Mouse (Mus musculus) MEL (cell line): ENCODE data around the gene Map2k1. TPM values are rescaled to one million over a fixed set of nuclear protein-coding genes. Genes with fewer than 3 reads are reported as not detected.

Experiments used
- DNase-seq: peaks from one replicate; pipeline ENCODE4 v3.0.0; 2011; ENCODE audit warnings: low read depth, low spot score
- H3K27ac ChIP-seq: 2 replicates; pipeline ENCODE4 v1.5.1; 2012; ENCODE audit warnings: low read depth, mild to moderate bottlenecking, control low read depth, low read length, moderate library complexity; ENCODE audit not compliant: control insufficient read depth
- H3K27me3 ChIP-seq, 2 experiments: fragments of 150-350 bp in 1 of 2; sonication (generic) in 1 of 2; 2 replicates each; pipeline ENCODE4 v1.6.1; 2012; ENCODE audit warnings: low read length in 2 of 2, mild to moderate bottlenecking in 2 of 2, improper control_type of control experiment in 1 of 2, moderate library complexity in 1 of 2; ENCODE audit not compliant: insufficient read depth in 2 of 2, control insufficient read depth in 1 of 2
- H3K36me3 ChIP-seq, 2 experiments: 2 replicates each; pipeline ENCODE4 v1.6.1; 2012 to 2014; ENCODE audit warnings: low read length in 2 of 2, improper control_type of control experiment in 1 of 2, inconsistent platforms in 1 of 2, mild to moderate bottlenecking in 1 of 2; ENCODE audit not compliant: insufficient read depth in 2 of 2, control insufficient read depth in 1 of 2
- H3K4me1 ChIP-seq, 2 experiments: fragments of 150-350 bp in 1 of 2; sonication (generic) in 1 of 2; 2 replicates each; pipeline ENCODE4 v1.6.1; 2012; ENCODE audit warnings: low read length in 2 of 2, improper control_type of control experiment in 1 of 2, mild to moderate bottlenecking in 1 of 2; ENCODE audit not compliant: insufficient read depth in 2 of 2, control insufficient read depth in 1 of 2
- H3K4me3 ChIP-seq, 2 experiments: fragments of 150-350 bp in 1 of 2; sonication (generic) in 1 of 2; 2 replicates each; pipeline ENCODE4 v1.5.1; 2012; ENCODE audit warnings: low read depth in 2 of 2, low read length in 2 of 2, mild to moderate bottlenecking in 2 of 2, moderate library complexity in 2 of 2, control low read depth in 1 of 2, improper control_type of control experiment in 1 of 2; ENCODE audit not compliant: control insufficient read depth in 1 of 2, insufficient read depth in 1 of 2
- H3K79me2 ChIP-seq: 2 replicates; pipeline ENCODE4 v1.6.1; 2012; ENCODE audit warnings: mild to moderate bottlenecking, low read length, moderate library complexity; ENCODE audit not compliant: control insufficient read depth, poor library complexity, insufficient read depth
- H3K9ac ChIP-seq: 2 replicates; pipeline ENCODE4 v1.6.1; 2012; ENCODE audit warnings: low read depth, mild to moderate bottlenecking, control low read depth, low read length, moderate library complexity; ENCODE audit not compliant: control insufficient read depth, poor library complexity, severe bottlenecking
- H3K9me3 ChIP-seq: fragments of 150-350 bp; sonication (generic); replicated peaks from 2 replicates; pipeline ENCODE4 v1.6.1; 2012; ENCODE audit warnings: mild to moderate bottlenecking, low read length, improper control_type of control experiment, moderate library complexity; ENCODE audit not compliant: insufficient read depth
- BHLHE40 ChIP-seq: IDR thresholded peaks from 2 replicates; pipeline ENCODE4 v1.6.1; 2012; ENCODE audit warnings: low read depth, mild to moderate bottlenecking, inconsistent platforms, low read length, improper control_type of control experiment, borderline replicate concordance
- CHD1 ChIP-seq: IDR thresholded peaks from 2 replicates; pipeline ENCODE4 v1.6.1; 2012; ENCODE audit warnings: low read depth, mild to moderate bottlenecking, inconsistent platforms, low read length, improper control_type of control experiment
- CHD2 ChIP-seq: IDR thresholded peaks from 2 replicates; pipeline ENCODE4 v1.6.1; 2011; ENCODE audit warnings: low read length, improper control_type of control experiment
- ELF1 ChIP-seq: IDR thresholded peaks from 2 replicates; pipeline ENCODE4 v1.6.1; 2014; ENCODE audit warnings: low read depth, mild to moderate bottlenecking, inconsistent platforms, low read length, improper control_type of control experiment, moderate library complexity
- EP300 ChIP-seq, 2 experiments: IDR thresholded peaks; 2 replicates each; pipeline ENCODE4 v1.6.1; 2011; ENCODE audit warnings: improper control_type of control experiment in 2 of 2, low read length in 2 of 2, low read depth in 1 of 2, mild to moderate bottlenecking in 1 of 2
- GABPA ChIP-seq: IDR thresholded peaks from 2 replicates; pipeline ENCODE4 v1.6.1; 2012; ENCODE audit warnings: low read depth, mild to moderate bottlenecking, inconsistent platforms, low read length, improper control_type of control experiment, moderate library complexity
- GATA1 ChIP-seq: IDR thresholded peaks from 2 replicates; pipeline ENCODE4 v1.6.1; 2011; ENCODE audit warnings: low read depth, low read length, improper control_type of control experiment
- HCFC1 ChIP-seq: IDR thresholded peaks from 2 replicates; pipeline ENCODE4 v1.6.1; 2012; ENCODE audit warnings: low read depth, mild to moderate bottlenecking, inconsistent platforms, low read length, improper control_type of control experiment, moderate library complexity
- JUND ChIP-seq: IDR thresholded peaks from 2 replicates; pipeline ENCODE4 v1.6.1; 2011; ENCODE audit warnings: low read depth, mild to moderate bottlenecking, improper control_type of control experiment, low read length
- MAZ ChIP-seq: IDR thresholded peaks from 2 replicates; pipeline ENCODE4 v1.6.1; 2012; ENCODE audit warnings: low read depth, mild to moderate bottlenecking, inconsistent platforms, low read length, improper control_type of control experiment
- MEF2A ChIP-seq: IDR thresholded peaks from 2 replicates; pipeline ENCODE4 v1.6.1; 2014; ENCODE audit warnings: low read depth, mild to moderate bottlenecking, inconsistent platforms, low read length, improper control_type of control experiment; ENCODE audit not compliant: poor library complexity, insufficient replicate concordance, severe bottlenecking; ENCODE audit errors: extremely low read depth
- NRF1 ChIP-seq: IDR thresholded peaks from 2 replicates; pipeline ENCODE4 v1.6.1; 2014; ENCODE audit warnings: low read depth, mild to moderate bottlenecking, inconsistent platforms, low read length, improper control_type of control experiment, moderate library complexity; ENCODE audit not compliant: poor library complexity, insufficient read depth, severe bottlenecking
- POLR2A ChIP-seq, 2 experiments: IDR thresholded peaks; 2 replicates each; pipeline ENCODE4 v1.6.1; 2011 to 2012; ENCODE audit warnings: low read length in 2 of 2, mild to moderate bottlenecking in 2 of 2, control low read depth in 1 of 2, improper control_type of control experiment in 1 of 2, low read depth in 1 of 2, moderate library complexity in 1 of 2; ENCODE audit not compliant: control insufficient read depth in 1 of 2, insufficient read depth in 1 of 2, poor library complexity in 1 of 2
- POLR2AphosphoS2 ChIP-seq: IDR thresholded peaks from 2 replicates; pipeline ENCODE4 v1.6.1; 2011; ENCODE audit warnings: low read length, improper control_type of control experiment
- POLR2AphosphoS5 ChIP-seq: IDR thresholded peaks from 2 replicates; pipeline ENCODE4 v1.6.1; 2012; ENCODE audit warnings: low read depth, borderline replicate concordance, mild to moderate bottlenecking, inconsistent platforms, low read length, moderate library complexity, mixed read lengths
- SIN3A ChIP-seq: IDR thresholded peaks from 2 replicates; pipeline ENCODE4 v1.6.1; 2012; ENCODE audit warnings: low read length, improper control_type of control experiment, inconsistent platforms
- SMC3 ChIP-seq: IDR thresholded peaks from 2 replicates; pipeline ENCODE4 v1.6.1; 2011; ENCODE audit warnings: low read depth, low read length, improper control_type of control experiment
- TAL1 ChIP-seq: IDR thresholded peaks from 2 replicates; pipeline ENCODE4 v1.6.1; 2012; ENCODE audit warnings: mild to moderate bottlenecking, inconsistent platforms, low read length, moderate library complexity, mixed read lengths
- TCF12 ChIP-seq: IDR thresholded peaks from 2 replicates; pipeline ENCODE4 v1.6.1; 2014; ENCODE audit warnings: low read depth, mild to moderate bottlenecking, inconsistent platforms, low read length, improper control_type of control experiment, moderate library complexity
- USF1 ChIP-seq: IDR thresholded peaks from 2 replicates; pipeline ENCODE4 v1.6.1; 2014; ENCODE audit warnings: low read depth, mild to moderate bottlenecking, inconsistent platforms, low read length, improper control_type of control experiment, moderate library complexity
- ZC3H11A ChIP-seq: IDR thresholded peaks from 2 replicates; pipeline ENCODE4 v1.6.1; 2012; ENCODE audit warnings: low read depth, mild to moderate bottlenecking, inconsistent platforms, low read length, improper control_type of control experiment
- ZMIZ1 ChIP-seq: IDR thresholded peaks from 2 replicates; pipeline ENCODE4 v1.6.1; 2012; ENCODE audit warnings: low read depth, mild to moderate bottlenecking, inconsistent platforms, low read length, improper control_type of control experiment, moderate library complexity
- ZNF384 ChIP-seq: IDR thresholded peaks from 2 replicates; pipeline ENCODE4 v1.6.1; 2012; ENCODE audit warnings: low read depth, mild to moderate bottlenecking, inconsistent platforms, low read length, improper control_type of control experiment
- polyA plus RNA-seq, 2 experiments: library from polyadenylated mRNA; stranded (reverse) in 1 of 2; unstranded in 1 of 2; fragments of >175 nt in 1 of 2; fragments of >200 nt in 1 of 2; gene quantifications; 2 replicates each; pipeline versions ENCODE4 v1.2.1 to v1.2.4; 2012; ENCODE audit warnings: low replicate concordance in 2 of 2, low read depth in 1 of 2; ENCODE audit not compliant: insufficient read length in 2 of 2, insufficient read depth in 1 of 2, missing spikeins in 1 of 2
- total RNA-seq: library from RNA; depleted of rRNA; stranded (reverse); fragments of 300-350 nt; gene quantifications from 2 replicates; pipeline ENCODE4 v1.2.3, GENCODE M21; 2012

The Map2k1 gene
- total and polyA plus RNA-seq, 3 experiments, result 29.2 to 48.0 TPM; not detected in 1

GRCm38 (mm10) chr9:64231674-64232073 is 21.8 kb downstream of the Map2k1 start:
- no peak overlapping the region for H3K27ac ChIP-seq
- H3K4me3 ChIP-seq, result no peak overlapping the region
- no peak for TF ChIP-seq GATA1
- TF ChIP-seq TCF12, result no peak
- TF ChIP-seq HCFC1, result no peak
- no peak for TF ChIP-seq ZNF384
- TF ChIP-seq GABPA, result no peak
- no peak for TF ChIP-seq JUND
- no peak for TF ChIP-seq MEF2A
- TF ChIP-seq BHLHE40, result no peak
- no peak for TF ChIP-seq TAL1
- TF ChIP-seq CHD1, result no peak
- no peak for TF ChIP-seq NRF1
- TF ChIP-seq POLR2A (IDR thresholded peaks at IDR 0.05; ENCODE audit: control insufficient read depth in 1 of 2, insufficient read depth in 1 of 2, low read depth in 1 of 2, low read length in 2 of 2, poor library complexity in 1 of 2), result no peak
- TF ChIP-seq ZC3H11A, result no peak
- no peak for TF ChIP-seq CHD2
- no peak for TF ChIP-seq ZMIZ1
- TF ChIP-seq MAZ, result no peak
- no peak for TF ChIP-seq SIN3A
- no peaks in the 10 kb centered on the region for H3K9me3 ChIP-seq
- peaks cover 0 to 1% of the 10 kb centered on the region in 2 experiments; a peak in 1 of 4 replicates for H3K36me3 ChIP-seq
- H3K79me2 ChIP-seq, result no peaks in the 10 kb centered on the region
- no peak for DNase-seq
- H3K4me1 ChIP-seq, result no peaks in the 10 kb centered on the region
- H3K9ac ChIP-seq, result no peak overlapping the region
- H3K27me3 ChIP-seq, result no peaks in the 10 kb centered on the region

- no peaks in the 10 kb centered on the region for H3K79me2 ChIP-seq
- H3K27me3 ChIP-seq, result no peaks in the 10 kb centered on the region
- H3K27ac ChIP-seq, result no peak overlapping the region
- H3K9me3 ChIP-seq, result no peaks in the 10 kb centered on the region
- TF ChIP-seq ELF1, result no peak
- TF ChIP-seq EP300 (IDR thresholded peaks at IDR 0.05; ENCODE audit: low read depth in 1 of 2, low read length in 2 of 2), result no peak
- TF ChIP-seq SIN3A, result no peak
- no peak for TF ChIP-seq GABPA
- TF ChIP-seq POLR2AphosphoS2, result no peak
- TF ChIP-seq ZC3H11A, result no peak
- TF ChIP-seq BHLHE40, result no peak
- TF ChIP-seq POLR2AphosphoS5, result no peak
- no peak for TF ChIP-seq SMC3
- no peak for TF ChIP-seq USF1
- no peak for TF ChIP-seq ZMIZ1
- no peak for TF ChIP-seq MAZ
- peaks cover 0 to 1% of the 10 kb centered on the region in 2 experiments; a peak in 1 of 4 replicates for H3K36me3 ChIP-seq
- no peaks in the 10 kb centered on the region for H3K4me1 ChIP-seq
- no peak for DNase-seq
- no peak overlapping the region for H3K9ac ChIP-seq
- H3K4me3 ChIP-seq, result no peak overlapping the region
These were observed 22.3 kb downstream of the Map2k1 start for GRCm38 (mm10) chr9:64231171-64231570.
